Mouse (Mus musculus): Measurements from ENCODE around the gene Cdh23. TPM values are rescaled to one million over a fixed set of nuclear protein-coding genes. Genes with fewer than 3 reads are reported as not detected.

Gene Cdh23
- polyA plus RNA-seq, 1 experiment from 2014 or later, result 0.73 TPM

GRCm38 (mm10) chr10:60592881-60593575 is 103.3 kb downstream of the Cdh23 start:
- H3K4me2 ChIP-seq (replicated peaks), result no peak overlapping the region
- H3K27me3 ChIP-seq, result no peaks in the 10 kb centered on the region
- no peaks in the 10 kb centered on the region for H3K9me3 ChIP-seq (replicated peaks)
- H3K27ac ChIP-seq (replicated peaks), result no peak overlapping the region
- WGBS, result 28% methylated on average over 22 of the region's 22 CpGs
- H3K4me1 ChIP-seq, result no peaks in the 10 kb centered on the region
- H3K36me3 ChIP-seq, result no peaks in the 10 kb centered on the region
- ATAC-seq (ENCODE audit: insufficient number of reproducible peaks, low FRiP score, low TSS enrichment, low read depth), result no peak
- no peak overlapping the region for H3K9ac ChIP-seq
- no peak overlapping the region for H3K4me3 ChIP-seq (replicated peaks)

GRCm38 (mm10) chr10:60591281-60591680 is 105.0 kb downstream of the Cdh23 start:
- Histone ChIP-seq H3K27me3 (no peaks in the 10 kb centered on the region), H3K4me1 (no peaks in the 10 kb centered on the region), H3K27ac (replicated peaks) (no peak overlapping the region), H3K4me3 (replicated peaks) (no peak overlapping the region), H3K9ac (no peak overlapping the region), H3K4me2 (replicated peaks) (no peak overlapping the region), H3K9me3 (replicated peaks) (no peaks in the 10 kb centered on the region), H3K36me3 (no peaks in the 10 kb centered on the region)
- WGBS, result 68% methylated on average over 1 of the region's 1 CpGs
- no peak for ATAC-seq (ENCODE audit: insufficient number of reproducible peaks, low FRiP score, low TSS enrichment, low read depth)

- Histone ChIP-seq H3K9ac (no peak overlapping the region), H3K27ac (replicated peaks) (no peak overlapping the region)
- 66% methylated on average over 7 of the region's 7 CpGs for WGBS
Observed at GRCm38 (mm10) chr10:60590241-60590640, 106.0 kb downstream of the Cdh23 start.

GRCm38 (mm10) chr10:60585691-60586090 is 110.6 kb downstream of the Cdh23 start:
- H3K4me1 ChIP-seq, result no peaks in the 10 kb centered on the region
- no peaks in the 10 kb centered on the region for H3K36me3 ChIP-seq
- no peak for ATAC-seq (ENCODE audit: insufficient number of reproducible peaks, low FRiP score, low TSS enrichment, low read depth)
- no peaks in the 10 kb centered on the region for H3K9me3 ChIP-seq (replicated peaks)
- H3K9ac ChIP-seq, result no peak overlapping the region
- no peak overlapping the region for H3K4me2 ChIP-seq (replicated peaks)
- H3K27me3 ChIP-seq, result no peaks in the 10 kb centered on the region
- H3K4me3 ChIP-seq (replicated peaks), result no peak overlapping the region
- WGBS, result 18% methylated on average over 6 of the region's 6 CpGs
- H3K27ac ChIP-seq (replicated peaks), result no peak overlapping the region

More at GRCm38 (mm10) chr10:60590241-60590640, 106.0 kb downstream of the Cdh23 start:
- Histone ChIP-seq H3K4me1 (no peaks in the 10 kb centered on the region), H3K4me2 (replicated peaks) (no peak overlapping the region), H3K9me3 (replicated peaks) (no peaks in the 10 kb centered on the region), H3K27me3 (no peaks in the 10 kb centered on the region), H3K4me3 (replicated peaks) (no peak overlapping the region), H3K36me3 (no peaks in the 10 kb centered on the region)
- no peak for ATAC-seq (ENCODE audit: insufficient number of reproducible peaks, low FRiP score, low TSS enrichment, low read depth)

GRCm38 (mm10) chr10:60582956-60583355 is 113.3 kb downstream of the Cdh23 start:
- Histone ChIP-seq H3K27me3 (no peaks in the 10 kb centered on the region), H3K36me3 (no peaks in the 10 kb centered on the region), H3K4me3 (replicated peaks) (no peak overlapping the region), H3K4me1 (no peaks in the 10 kb centered on the region), H3K9ac (no peak overlapping the region), H3K27ac (replicated peaks) (no peak overlapping the region), H3K4me2 (replicated peaks) (no peak overlapping the region), H3K9me3 (replicated peaks) (no peaks in the 10 kb centered on the region)
- 63% methylated on average over 15 of the region's 15 CpGs for WGBS
- ATAC-seq (ENCODE audit: insufficient number of reproducible peaks, low FRiP score, low TSS enrichment, low read depth), result no peak

GRCm38 (mm10) chr10:60580666-60581065 is 115.6 kb downstream of the Cdh23 start:
- Histone ChIP-seq H3K4me3 (replicated peaks) (no peak overlapping the region), H3K36me3 (no peaks in the 10 kb centered on the region), H3K27ac (replicated peaks) (no peak overlapping the region), H3K4me2 (replicated peaks) (no peak overlapping the region), H3K27me3 (no peaks in the 10 kb centered on the region), H3K4me1 (no peaks in the 10 kb centered on the region), H3K9me3 (replicated peaks) (no peaks in the 10 kb centered on the region), H3K9ac (no peak overlapping the region)
- WGBS, result 83% methylated on average over 15 of the region's 15 CpGs
- ATAC-seq (ENCODE audit: insufficient number of reproducible peaks, low FRiP score, low TSS enrichment, low read depth), result no peak

GRCm38 (mm10) chr10:60578738-60579538 is 117.4 kb downstream of the Cdh23 start:
- Histone ChIP-seq H3K4me3 (replicated peaks) (no peak overlapping the region), H3K9ac (no peak overlapping the region), H3K36me3 (no peaks in the 10 kb centered on the region), H3K4me1 (no peaks in the 10 kb centered on the region), H3K27ac (replicated peaks) (no peak overlapping the region), H3K27me3 (no peaks in the 10 kb centered on the region), H3K9me3 (replicated peaks) (no peaks in the 10 kb centered on the region), H3K4me2 (replicated peaks) (no peak overlapping the region)
- no peak for ATAC-seq (ENCODE audit: insufficient number of reproducible peaks, low FRiP score, low TSS enrichment, low read depth)
- WGBS, result 78% methylated on average over 12 of the region's 12 CpGs

- Histone ChIP-seq H3K4me2 (replicated peaks) (no peak overlapping the region), H3K9me3 (replicated peaks) (no peaks in the 10 kb centered on the region), H3K9ac (no peak overlapping the region), H3K4me3 (replicated peaks) (no peak overlapping the region), H3K27me3 (no peaks in the 10 kb centered on the region), H3K36me3 (no peaks in the 10 kb centered on the region), H3K27ac (replicated peaks) (no peak overlapping the region), H3K4me1 (no peaks in the 10 kb centered on the region)
- no peak for ATAC-seq (ENCODE audit: insufficient number of reproducible peaks, low FRiP score, low TSS enrichment, low read depth)
- 86% methylated on average over 12 of the region's 12 CpGs for WGBS
Observed at GRCm38 (mm10) chr10:60577920-60578737, 118.2 kb downstream of the Cdh23 start.

- WGBS, result 52% methylated on average over 13 of the region's 13 CpGs
- no peak for ATAC-seq (ENCODE audit: insufficient number of reproducible peaks, low FRiP score, low TSS enrichment, low read depth)
- Histone ChIP-seq H3K4me3 (replicated peaks) (no peak overlapping the region), H3K4me1 (no peaks in the 10 kb centered on the region), H3K4me2 (replicated peaks) (no peak overlapping the region), H3K27ac (replicated peaks) (no peak overlapping the region), H3K9me3 (replicated peaks) (no peaks in the 10 kb centered on the region), H3K27me3 (no peaks in the 10 kb centered on the region), H3K9ac (no peak overlapping the region), H3K36me3 (no peaks in the 10 kb centered on the region)
Observed at GRCm38 (mm10) chr10:60577125-60577919, 119.0 kb downstream of the Cdh23 start.

GRCm38 (mm10) chr10:60574851-60575250 is 121.4 kb downstream of the Cdh23 start:
- H3K9me3 ChIP-seq (replicated peaks), result no peaks in the 10 kb centered on the region
- H3K4me1 ChIP-seq, result no peaks in the 10 kb centered on the region
- H3K4me2 ChIP-seq (replicated peaks), result no peak overlapping the region

More at GRCm38 (mm10) chr10:60574851-60575250, 121.4 kb downstream of the Cdh23 start:
- WGBS, result 90% methylated on average over 3 of the region's 3 CpGs
- no peak for ATAC-seq (ENCODE audit: insufficient number of reproducible peaks, low FRiP score, low TSS enrichment, low read depth)
- H3K27me3 ChIP-seq, result no peaks in the 10 kb centered on the region
- H3K9ac ChIP-seq, result no peak overlapping the region
- H3K36me3 ChIP-seq, result no peaks in the 10 kb centered on the region
- H3K27ac ChIP-seq (replicated peaks), result no peak overlapping the region
- no peak overlapping the region for H3K4me3 ChIP-seq (replicated peaks)

Data from embryonic facial prominence, embryonic 15.5 days (tissue).